Mouse (Mus musculus) testis, adult 2 months (tissue): ENCODE measurements around the gene Ifit3b.

Source experiments
- CTCF ChIP-seq: fragments of 200-500 bp; IDR thresholded peaks from 2 replicates; pipeline ENCODE4 v1.5.1; 2012; ENCODE audit warnings: low read depth, mild to moderate bottlenecking, inconsistent platforms, low read length, moderate library complexity; ENCODE audit not compliant: control insufficient read depth, insufficient read depth, insufficient replicate concordance
- POLR2A ChIP-seq: fragments of 200-500 bp; IDR thresholded peaks from 2 replicates; pipeline ENCODE4 v1.6.1; 2012; ENCODE audit warnings: low read depth, mild to moderate bottlenecking, inconsistent platforms, low read length, moderate library complexity; ENCODE audit not compliant: control insufficient read depth

- TF ChIP-seq CTCF, result no peak
- no peak for TF ChIP-seq POLR2A
Measured at GRCm38 (mm10) chr19:34627496-34627895, 19.7 kb downstream of the Ifit3b start.
